Mouse (Mus musculus): ENCODE results near the gene Smc1b.

DNA sequence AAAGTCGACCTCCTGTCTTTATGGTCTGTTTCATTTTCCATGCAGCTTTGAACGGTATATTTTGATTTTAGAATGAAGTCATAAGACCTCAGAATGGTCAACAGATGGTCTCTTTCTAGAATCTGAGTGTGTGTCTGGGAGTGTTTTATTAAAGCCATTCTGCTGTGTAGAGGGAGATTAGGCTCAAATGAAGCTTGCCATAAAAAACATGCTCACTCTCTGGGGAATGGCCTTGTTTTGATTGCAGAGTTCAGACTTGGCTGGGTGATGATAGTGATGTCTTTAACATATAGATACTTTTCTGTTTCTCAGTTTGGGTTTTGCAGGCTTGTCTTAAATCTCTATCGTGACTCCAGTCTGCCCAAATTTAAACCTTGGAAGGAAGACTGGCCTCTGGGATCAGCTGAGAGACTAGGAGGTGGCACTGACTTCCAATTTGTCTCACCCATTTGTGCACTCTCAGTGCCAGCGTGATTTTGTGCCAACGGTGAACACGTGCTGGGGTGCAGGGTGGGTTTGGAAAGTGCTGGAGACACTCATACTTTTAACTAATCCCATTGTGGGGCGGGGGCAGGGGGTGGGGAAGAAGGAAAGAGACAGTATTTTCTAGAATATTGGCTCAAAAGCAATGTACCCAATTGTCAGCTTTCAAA lies 47.9 kb upstream of the Smc1b start:
- TF ChIP-seq POLR2AphosphoS2 (IDR thresholded peaks at IDR 0.05; ENCODE audit: insufficient read length, low read depth) (no peak), POLR2A (IDR thresholded peaks at IDR 0.05; ENCODE audit: insufficient read length, low read depth) (no peak)
